Mouse (Mus musculus) E14TG2a.4 (cell line): Measurements from ENCODE around the gene Prkce.

ENCODE experiments used
- CTCF ChIP-seq: conservative IDR thresholded peaks from 2 replicates; pipeline ENCODE4 v1.5.1; 2014; ENCODE audit warnings: low read length
- NANOG ChIP-seq: IDR thresholded peaks from 2 replicates; pipeline ENCODE4 v1.6.1; 2014; ENCODE audit warnings: borderline replicate concordance, low read length, mixed read lengths

DNA sequence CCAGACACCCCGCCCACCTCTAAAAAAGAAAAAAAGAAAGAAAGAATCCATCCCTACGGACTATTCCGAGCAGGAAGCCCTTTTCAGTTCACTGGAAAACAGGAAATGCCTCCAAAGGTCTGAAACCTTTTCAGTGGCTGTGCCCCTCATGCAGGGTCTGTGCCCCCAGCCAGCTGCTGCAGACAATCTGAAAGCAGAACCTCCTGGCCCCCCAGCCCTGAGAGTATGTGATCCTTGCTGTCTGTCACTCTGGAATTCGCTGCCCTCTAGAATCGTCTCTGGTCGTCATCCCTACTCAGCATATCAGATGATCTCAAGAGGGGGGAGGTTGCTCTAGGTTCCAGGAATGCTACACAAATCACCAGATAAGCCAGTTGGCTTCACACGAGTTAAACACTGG is 503.1 kb downstream of the Prkce start:
- no peak for TF ChIP-seq CTCF
- no peak for TF ChIP-seq NANOG
